Mouse (Mus musculus) forebrain, embryonic 11.5 days (tissue): ENCODE results near the gene Gm5431. TPM values are rescaled to one million over a fixed set of nuclear protein-coding genes. Genes with fewer than 3 reads are reported as not detected.
A peak's percentile ranks its signal among the peaks of the same experiment; 100 is the strongest.

Source experiments
- ATAC-seq: fragments of 200-750 bp; cut with Nextera tagmentation; replicated peaks from 2 replicates; pipeline ENCODE4 v1.8.0; 2017; ENCODE audit warnings: moderate TSS enrichment; ENCODE audit not compliant: low FRiP score
- DNase-seq: peaks from one replicate; pipeline ENCODE4 v3.0.0-alpha.2; 2017; ENCODE audit warnings: low spot score
- H3K27ac ChIP-seq: fragments of 300-500 bp; sonication (generic); 2 replicates; pipeline ENCODE4 v1.5.1; 2014; ENCODE audit warnings: low read depth, low read length
- H3K27me3 ChIP-seq: fragments of 300-500 bp; sonication (generic); 2 replicates; pipeline ENCODE4 v1.6.1; 2014; ENCODE audit warnings: mild to moderate bottlenecking, low read length, mixed read lengths; ENCODE audit not compliant: control insufficient read depth, insufficient read depth
- H3K36me3 ChIP-seq: fragments of 300-500 bp; sonication (generic); 2 replicates; pipeline ENCODE4 v1.6.1; 2014; ENCODE audit warnings: mild to moderate bottlenecking, low read length, moderate library complexity, mixed read lengths; ENCODE audit not compliant: control insufficient read depth, insufficient read depth
- H3K4me1 ChIP-seq: fragments of 300-500 bp; sonication (generic); replicated peaks from 2 replicates; pipeline ENCODE4 v1.6.1; 2014; ENCODE audit warnings: low read length, mixed read lengths; ENCODE audit not compliant: control insufficient read depth, insufficient read depth
- H3K4me2 ChIP-seq: fragments of 300-500 bp; sonication (generic); 2 replicates; pipeline ENCODE4 v1.6.1; 2014; ENCODE audit warnings: low read depth, mild to moderate bottlenecking, low read length, moderate library complexity, mixed read lengths; ENCODE audit not compliant: severe bottlenecking
- H3K4me3 ChIP-seq: fragments of 300-500 bp; sonication (generic); 2 replicates; pipeline ENCODE4 v1.5.1; 2014; ENCODE audit warnings: low read depth, low read length
- H3K9ac ChIP-seq: fragments of 300-500 bp; sonication (generic); 2 replicates; pipeline ENCODE4 v1.6.1; 2014; ENCODE audit warnings: low read length
- H3K9me3 ChIP-seq: fragments of 300-500 bp; sonication (generic); 2 replicates; pipeline ENCODE4 v1.6.1; 2016; ENCODE audit warnings: low read length, mixed read lengths; ENCODE audit not compliant: control insufficient read depth
- WGBS: fragments of 180-500 bp; shearing (Covaris S2); extraction: QIAGEN DNeasy Blood & Tissue Kit; methylation state at CpG from one replicate; pipeline ENCODE4 v1.1.7; 2014; 5-methylcytosine and 5-hydroxymethylcytosine counted together
- polyA plus RNA-seq: library from polyadenylated mRNA; unstranded; fragments of >200 nt; fragmentation: Nextera tagmentation; extraction: Ambion mirVana; gene quantifications from 2 replicates; pipeline ENCODE4 v1.2.1, GENCODE M21; 2014

The Gm5431 gene
- polyA plus RNA-seq, 1 experiment from 2014 or later: not detected

- H3K9ac ChIP-seq: no peak overlapping the region
- no peak overlapping the region for H3K27ac ChIP-seq
- H3K4me3 ChIP-seq: no peak overlapping the region
- 0% methylated on average over 4 of the region's 4 CpGs for WGBS
- DNase-seq: peak; percentile 69
- peaks cover 3% of the 10 kb centered on the region; the same call in 1 of the 2 replicates for H3K4me1 ChIP-seq
- 0 out of 2 replicates have a peak, but pooled peaks have one; percentile 54 for ATAC-seq
- no peaks in the 10 kb centered on the region for H3K36me3 ChIP-seq
- no peak overlapping the region for H3K4me2 ChIP-seq
- no peaks in the 10 kb centered on the region for H3K9me3 ChIP-seq
- H3K27me3 ChIP-seq: no peaks in the 10 kb centered on the region
These were observed 27.5 kb downstream of the Gm5431 start for GRCm38 (mm10) chr11:48874465-48874864.

- no peak for ATAC-seq
- H3K4me1 ChIP-seq: peaks cover 3% of the 10 kb centered on the region; the same call in 1 of the 2 replicates
- H3K27ac ChIP-seq: no peak overlapping the region
- WGBS: 74% methylated on average over 10 of the region's 10 CpGs
- H3K27me3 ChIP-seq: no peaks in the 10 kb centered on the region
- H3K36me3 ChIP-seq: no peaks in the 10 kb centered on the region
- H3K4me2 ChIP-seq: no peak overlapping the region
- DNase-seq: peak; percentile 49
- no peak overlapping the region for H3K9ac ChIP-seq
- no peaks in the 10 kb centered on the region for H3K9me3 ChIP-seq
- H3K4me3 ChIP-seq: no peak overlapping the region
These were observed 28.3 kb downstream of the Gm5431 start for GRCm38 (mm10) chr11:48873591-48874290.

- H3K9ac ChIP-seq: no peak overlapping the region
- H3K9me3 ChIP-seq: no peaks in the 10 kb centered on the region
- H3K27ac ChIP-seq: no peak overlapping the region
- H3K4me2 ChIP-seq: no peak overlapping the region
- DNase-seq (no peak), ATAC-seq (no peak)
- H3K4me1 ChIP-seq: peaks cover 3% of the 10 kb centered on the region; the same call in 1 of the 2 replicates
- no peaks in the 10 kb centered on the region for H3K36me3 ChIP-seq
- no peak overlapping the region for H3K4me3 ChIP-seq
- 80% methylated on average over 7 of the region's 7 CpGs for WGBS
- H3K27me3 ChIP-seq: no peaks in the 10 kb centered on the region
These were observed 29.2 kb downstream of the Gm5431 start for GRCm38 (mm10) chr11:48872695-48873300.

- Histone ChIP-seq H3K9me3 (no peaks in the 10 kb centered on the region), H3K4me1 (peaks cover 3% of the 10 kb centered on the region; the same call in 1 of the 2 replicates), H3K27me3 (no peaks in the 10 kb centered on the region), H3K4me2 (peak overlapping the region; percentile 65), H3K27ac (no peak overlapping the region), H3K36me3 (no peaks in the 10 kb centered on the region), H3K4me3 (peak overlapping the region; percentile 36), H3K9ac (peak overlapping the region; percentile 62; the same call in 1 of the 2 replicates)
- no peak for DNase-seq
- no peak for ATAC-seq
- 11% methylated on average over 17 of the region's 17 CpGs for WGBS
These were observed 30.0 kb downstream of the Gm5431 start for GRCm38 (mm10) chr11:48871817-48872541.

GRCm38 (mm10) chr11:48871201-48871772 lies 30.7 kb downstream of the Gm5431 start, which contains the start of gene Irgm1:
Irgm1 (minus strand) TSS chr11:48871683.
- Histone ChIP-seq H3K27ac (no peak within 1 kb of the TSS), H3K9ac (peak within 1 kb of the TSS; percentile 62), H3K9me3 (no peaks in the 10 kb centered on the region), H3K4me3 (peak within 1 kb of the TSS; percentile 36), H3K36me3 (no peaks in the 10 kb centered on the region), H3K27me3 (no peaks in the 10 kb centered on the region), H3K4me1 (peaks cover 3% of the 10 kb centered on the region; the same call in 1 of the 2 replicates), H3K4me2 (peak within 1 kb of the TSS; percentile 65)
- ATAC-seq (peak; percentile 53), DNase-seq (peak; percentile 69)
- 2% methylated on average over 19 of the region's 19 CpGs for WGBS

- Histone ChIP-seq H3K27ac (no peak overlapping the region), H3K9me3 (no peaks in the 10 kb centered on the region), H3K27me3 (no peaks in the 10 kb centered on the region), H3K36me3 (no peaks in the 10 kb centered on the region), H3K9ac (peak overlapping the region; percentile 62), H3K4me2 (peak overlapping the region; percentile 65), H3K4me1 (peaks cover 3% of the 10 kb centered on the region; the same call in 1 of the 2 replicates), H3K4me3 (peak overlapping the region; percentile 36)
- no peak for DNase-seq
- no peak for ATAC-seq
- WGBS: 36% methylated on average over 7 of the region's 7 CpGs
These were observed 31.2 kb downstream of the Gm5431 start for GRCm38 (mm10) chr11:48870781-48871180.

GRCm38 (mm10) chr11:48869380-48870110 lies 32.5 kb downstream of the Gm5431 start:
- ATAC-seq (no peak), DNase-seq (no peak)
- 77% methylated on average over 7 of the region's 7 CpGs for WGBS
- Histone ChIP-seq H3K27me3 (no peaks in the 10 kb centered on the region), H3K9ac (no peak overlapping the region), H3K27ac (no peak overlapping the region), H3K36me3 (no peaks in the 10 kb centered on the region), H3K4me3 (no peak overlapping the region), H3K4me2 (no peak overlapping the region), H3K9me3 (no peaks in the 10 kb centered on the region), H3K4me1 (peaks cover 3% of the 10 kb centered on the region; the same call in 1 of the 2 replicates)

- WGBS: 91% methylated on average over 9 of the region's 9 CpGs
- Histone ChIP-seq H3K27me3 (no peaks in the 10 kb centered on the region), H3K9me3 (no peaks in the 10 kb centered on the region), H3K9ac (no peak overlapping the region), H3K27ac (no peak overlapping the region), H3K36me3 (no peaks in the 10 kb centered on the region), H3K4me3 (no peak overlapping the region), H3K4me2 (no peak overlapping the region), H3K4me1 (no peaks in the 10 kb centered on the region; the same call in 1 of the 2 replicates)
- ATAC-seq: no peak
- no peak for DNase-seq
These were observed 35.5 kb downstream of the Gm5431 start for GRCm38 (mm10) chr11:48866481-48866880.
